Comparison of ENCODE assay signal across 26 mouse cellular contexts in the genomic region with DNA sequence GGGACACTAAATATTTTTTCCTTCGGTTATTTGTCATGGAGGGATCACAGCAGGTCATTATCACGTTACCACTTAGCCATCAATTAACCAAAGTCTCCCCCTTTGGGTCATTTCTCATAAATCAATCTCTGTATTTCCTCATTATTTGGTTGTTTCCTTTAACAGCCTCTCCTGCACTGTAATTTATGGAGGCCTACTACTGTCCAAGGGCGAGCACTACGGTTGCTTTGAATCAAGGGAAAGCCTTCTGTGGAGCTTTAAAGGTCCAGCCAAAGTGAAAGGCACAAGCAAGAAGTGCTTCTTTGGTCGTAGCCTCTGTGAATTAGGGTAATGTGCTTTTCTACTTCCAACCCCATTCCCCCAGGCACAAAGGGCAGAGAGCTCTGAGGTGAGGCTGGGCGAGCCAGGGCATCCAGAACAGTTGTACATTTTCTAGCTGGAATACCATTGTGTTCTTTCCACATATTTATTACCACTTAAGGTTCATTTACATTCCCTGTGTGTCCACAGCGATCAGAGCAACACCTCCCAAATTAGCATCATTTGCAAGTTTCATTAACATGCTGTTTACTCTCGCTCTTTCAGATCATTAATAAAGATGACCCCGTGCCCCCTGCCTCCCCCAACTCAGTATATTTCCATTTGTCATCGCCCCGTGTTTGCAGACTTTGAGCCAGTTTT.
DNase-seq lines count a peak whose midpoint lies in the region; ATAC-seq lines count a peak whose summit lies in the region.
"Had no signal": no experiment of that assay in that cellular context is flagged by ENCODE, and none has a peak within 500 bp of the region (broad histone marks: within the 10 kb centered on the region; RNA-seq: fewer than 3 reads in every experiment).

No protein-coding gene starts in this region.

- H3K4me3 ChIP-seq in forebrain, embryonic 14.5 days (ENCODE audit: low read depth, low read length), result no peak overlapping the region
- no peak overlapping the region for H3K4me3 ChIP-seq in forebrain, embryonic 12.5 days (replicated peaks)
- no peak overlapping the region for H3K4me3 ChIP-seq in kidney, embryonic 14.5 days (ENCODE audit: low read length)
- no peak overlapping the region for H3K4me3 ChIP-seq in midbrain, embryonic 13.5 days (replicated peaks)
- H3K4me3 ChIP-seq in midbrain, embryonic 11.5 days (ENCODE audit: low read depth, low read length), result no peak overlapping the region
- H3K4me3 ChIP-seq: embryonic facial prominence, embryonic 13.5 days; erythroblast, embryonic 14.5 days; gastrocnemius, adult 2 months; heart, embryonic 15.5 days; layer of hippocampus, adult 2 months; myocyte had no signal

- H3K36me3 ChIP-seq in forebrain, embryonic 14.5 days (ENCODE audit: control insufficient read depth, insufficient read depth, low read length), result no peaks in the 10 kb centered on the region
- no peaks in the 10 kb centered on the region for H3K36me3 ChIP-seq in forebrain, embryonic 12.5 days (replicated peaks)
- no peaks in the 10 kb centered on the region for H3K36me3 ChIP-seq in kidney, embryonic 14.5 days (ENCODE audit: control insufficient read depth, insufficient read depth, low read length)
- H3K36me3 ChIP-seq in midbrain, embryonic 13.5 days, result no peaks in the 10 kb centered on the region
- no peaks in the 10 kb centered on the region for H3K36me3 ChIP-seq in midbrain, embryonic 11.5 days (ENCODE audit: control insufficient read depth, insufficient read depth, low read length)
- H3K36me3 ChIP-seq: embryonic facial prominence, embryonic 13.5 days; heart, embryonic 15.5 days had no signal

- H3K4me1 ChIP-seq in forebrain, embryonic 14.5 days (ENCODE audit: control insufficient read depth, insufficient read depth, low read length), result peaks cover 9% of the 10 kb centered on the region; the same call in 1 of the 2 replicates
- H3K4me1 ChIP-seq in forebrain, embryonic 12.5 days, result peaks cover 17% of the 10 kb centered on the region
- H3K4me1 ChIP-seq in kidney, embryonic 14.5 days (ENCODE audit: control insufficient read depth, insufficient read depth, low read length), result peaks cover 10% of the 10 kb centered on the region
- peaks cover 17% of the 10 kb centered on the region; the same call in 1 of the 2 replicates for H3K4me1 ChIP-seq in midbrain, embryonic 13.5 days (replicated peaks)
- H3K4me1 ChIP-seq in midbrain, embryonic 11.5 days (ENCODE audit: control insufficient read depth, insufficient read depth, low read length), result no peaks in the 10 kb centered on the region
- H3K4me1 ChIP-seq: embryonic facial prominence, embryonic 13.5 days; heart, embryonic 15.5 days had no signal

- no peak overlapping the region for H3K9ac ChIP-seq in forebrain, embryonic 14.5 days (ENCODE audit: low read length)
- no peak overlapping the region for H3K9ac ChIP-seq in forebrain, embryonic 12.5 days
- H3K9ac ChIP-seq in kidney, embryonic 14.5 days (ENCODE audit: low read depth, low read length), result no peak overlapping the region
- no peak overlapping the region for H3K9ac ChIP-seq in midbrain, embryonic 13.5 days (replicated peaks)
- H3K9ac ChIP-seq in midbrain, embryonic 11.5 days (ENCODE audit: low read length), result no peak overlapping the region
- H3K9ac ChIP-seq: embryonic facial prominence, embryonic 13.5 days; heart, embryonic 15.5 days had no signal

- no peak overlapping the region for H3K4me2 ChIP-seq in forebrain, embryonic 14.5 days (ENCODE audit: low read length)
- no peak overlapping the region for H3K4me2 ChIP-seq in forebrain, embryonic 12.5 days
- H3K4me2 ChIP-seq in kidney, embryonic 14.5 days (replicated peaks; ENCODE audit: low read depth, low read length), result no peak overlapping the region
- no peak overlapping the region for H3K4me2 ChIP-seq in midbrain, embryonic 13.5 days (replicated peaks)
- H3K4me2 ChIP-seq in midbrain, embryonic 11.5 days, result no peak overlapping the region
- H3K4me2 ChIP-seq: embryonic facial prominence, embryonic 13.5 days; heart, embryonic 15.5 days had no signal

- WGBS in forebrain, embryonic 14.5 days, result 41% methylated on average over 11 of the region's 11 CpGs
- WGBS in forebrain, embryonic 12.5 days, result 49% methylated on average over 11 of the region's 11 CpGs
- WGBS in kidney, embryonic 14.5 days, result 27% methylated on average over 11 of the region's 11 CpGs
- 65% methylated on average over 11 of the region's 11 CpGs for WGBS in midbrain, embryonic 13.5 days
- 81% methylated on average over 11 of the region's 11 CpGs for WGBS in midbrain, embryonic 11.5 days

- DNase-seq in forebrain, embryonic 14.5 days (ENCODE audit: low spot score), result peak; percentile 53
- DNase-seq in kidney, postnatal 4 days, result no peak
- DNase-seq in midbrain, embryonic 11.5 days (ENCODE audit: low spot score, missing footprints), result no peak
- peak; percentile 30 for DNase-seq in hindlimb bud, embryonic 11.5 days (ENCODE audit: extremely low spot score, low read depth, low spot score)
- DNase-seq: adrenal gland, postnatal 14 days; cerebellum, adult 8-10 months; cerebellum, postnatal 36 days; embryo, embryonic 11 days; gastrocnemius, adult 2 months; heart, postnatal 36 days; kidney, adult 9 months; layer of hippocampus, postnatal 36 days; lung, postnatal 4 days; right cerebral cortex, postnatal 14 days; thymus, adult 2 months; thymus, postnatal 4 days had no signal

- H3K27ac ChIP-seq in forebrain, embryonic 14.5 days (ENCODE audit: low read depth, low read length), result no peak overlapping the region
- no peak overlapping the region for H3K27ac ChIP-seq in forebrain, embryonic 12.5 days
- H3K27ac ChIP-seq in kidney, embryonic 14.5 days (ENCODE audit: low read depth, low read length), result no peak overlapping the region
- H3K27ac ChIP-seq in midbrain, embryonic 13.5 days, result peak overlapping the region; percentile 51
- no peak overlapping the region for H3K27ac ChIP-seq in midbrain, embryonic 11.5 days (ENCODE audit: low read depth, low read length)
- H3K27ac ChIP-seq: embryonic facial prominence, embryonic 13.5 days; gastrocnemius, adult 2 months; heart, embryonic 15.5 days; layer of hippocampus, adult 2 months; stomach, postnatal 0 days had no signal

- H3K27me3 ChIP-seq in forebrain, embryonic 14.5 days (replicated peaks; ENCODE audit: control insufficient read depth, insufficient read depth, low read length), result no peaks in the 10 kb centered on the region
- no peaks in the 10 kb centered on the region for H3K27me3 ChIP-seq in forebrain, embryonic 12.5 days
- H3K27me3 ChIP-seq in kidney, embryonic 14.5 days (ENCODE audit: control insufficient read depth, insufficient read depth, low read length), result no peaks in the 10 kb centered on the region
- no peaks in the 10 kb centered on the region for H3K27me3 ChIP-seq in midbrain, embryonic 13.5 days
- no peaks in the 10 kb centered on the region for H3K27me3 ChIP-seq in midbrain, embryonic 11.5 days (ENCODE audit: control insufficient read depth, insufficient read depth, low read length)
- H3K27me3 ChIP-seq: embryonic facial prominence, embryonic 13.5 days; heart, embryonic 15.5 days had no signal

- no peaks in the 10 kb centered on the region for H3K9me3 ChIP-seq in forebrain, embryonic 14.5 days (replicated peaks; ENCODE audit: control insufficient read depth, low read length)
- H3K9me3 ChIP-seq in forebrain, embryonic 12.5 days, result no peaks in the 10 kb centered on the region
- H3K9me3 ChIP-seq in kidney, embryonic 14.5 days (ENCODE audit: control insufficient read depth, low read length), result no peaks in the 10 kb centered on the region
- no peaks in the 10 kb centered on the region for H3K9me3 ChIP-seq in midbrain, embryonic 13.5 days
- H3K9me3 ChIP-seq in midbrain, embryonic 11.5 days (ENCODE audit: control insufficient read depth, low read length), result no peaks in the 10 kb centered on the region
- H3K9me3 ChIP-seq: embryonic facial prominence, embryonic 13.5 days; heart, embryonic 15.5 days had no signal

- ATAC-seq in forebrain, embryonic 14.5 days, result 0 out of 2 replicates have a peak, but pooled peaks have one; percentile 34
- no peak for ATAC-seq in forebrain, embryonic 12.5 days (ENCODE audit: low FRiP score)
- peak; percentile 69 for ATAC-seq in kidney, embryonic 14.5 days (ENCODE audit: low FRiP score, low TSS enrichment)
- ATAC-seq in midbrain, embryonic 13.5 days, result no peak
- ATAC-seq in midbrain, embryonic 11.5 days (ENCODE audit: low FRiP score), result no peak
- ATAC-seq: inflammation-experienced regulatory T-cells, adult 6 months had no signal

Comparison
In these comparisons a context has a peak if more than half of its experiments do, and no peak if none do; other contexts are left out.
1. ATAC-seq: peak in forebrain, embryonic 14.5 days (single experiment) and kidney, embryonic 14.5 days (single experiment); none in forebrain, embryonic 12.5 days (single experiment), midbrain, embryonic 13.5 days (single experiment) and midbrain, embryonic 11.5 days (single experiment).
2. DNase-seq: peak in forebrain, embryonic 14.5 days (single experiment) and hindlimb bud, embryonic 11.5 days (single experiment); none in kidney, postnatal 4 days (0 of 2) and midbrain, embryonic 11.5 days (single experiment).